Mouse (Mus musculus) limb, embryonic 12.5 days (tissue): ENCODE results near the gene Nt5dc3. TPM values are rescaled to one million over a fixed set of nuclear protein-coding genes. Genes with fewer than 3 reads are reported as not detected.

Source experiments
- ATAC-seq: fragments of 200-750 bp; cut with Nextera tagmentation; 2 replicates; pipeline ENCODE4 v1.8.0; 2017; ENCODE audit warnings: low read depth, moderate TSS enrichment; ENCODE audit not compliant: insufficient number of reproducible peaks, insufficient read depth, low FRiP score, low TSS enrichment
- H3K27ac ChIP-seq: fragments of 300-500 bp; sonication (generic); 2 replicates; pipeline ENCODE4 v1.5.1; 2016; ENCODE audit warnings: mild to moderate bottlenecking, moderate library complexity
- H3K27me3 ChIP-seq: fragments of 300-500 bp; sonication (generic); 2 replicates; pipeline ENCODE4 v1.6.1; 2016; ENCODE audit warnings: mild to moderate bottlenecking, moderate library complexity
- H3K36me3 ChIP-seq: fragments of 300-500 bp; sonication (generic); 2 replicates; pipeline ENCODE4 v1.6.1; 2016; ENCODE audit warnings: mild to moderate bottlenecking, moderate library complexity
- H3K4me1 ChIP-seq: fragments of 300-500 bp; sonication (generic); replicated peaks from 2 replicates; pipeline ENCODE4 v1.6.1; 2016
- H3K4me2 ChIP-seq: fragments of 300-500 bp; sonication (generic); 2 replicates; pipeline ENCODE4 v1.6.1; 2016; ENCODE audit warnings: mild to moderate bottlenecking, moderate library complexity
- H3K4me3 ChIP-seq: fragments of 300-500 bp; sonication (generic); replicated peaks from 2 replicates; pipeline ENCODE4 v1.5.1; 2016; ENCODE audit warnings: mild to moderate bottlenecking
- H3K9ac ChIP-seq: fragments of 300-500 bp; sonication (generic); replicated peaks from 2 replicates; pipeline ENCODE4 v1.6.1; 2016; ENCODE audit warnings: mild to moderate bottlenecking, moderate library complexity
- H3K9me3 ChIP-seq: fragments of 300-500 bp; sonication (generic); 2 replicates; pipeline ENCODE4 v1.6.1; 2016; ENCODE audit warnings: mild to moderate bottlenecking, moderate library complexity
- WGBS: fragments of 180-500 bp; shearing (Covaris S2); methylation state at CpG from one replicate; pipeline ENCODE4 v1.1.7; 2016; 5-methylcytosine and 5-hydroxymethylcytosine counted together
- polyA plus RNA-seq: library from polyadenylated mRNA; unstranded; fragments of >200 nt; fragmentation: Nextera tagmentation; extraction: Ambion mirVana; gene quantifications from 2 replicates; pipeline ENCODE4 v1.2.1, GENCODE M21; 2016

Nt5dc3 gene
- polyA plus RNA-seq, 1 experiment from 2014 or later: 0.94 TPM

- Histone ChIP-seq H3K27ac (no peak overlapping the region), H3K4me3 (no peak overlapping the region), H3K9me3 (no peaks in the 10 kb centered on the region), H3K4me1 (peaks cover 25% of the 10 kb centered on the region), H3K27me3 (peaks cover 2% of the 10 kb centered on the region; the same call in 1 of the 2 replicates), H3K36me3 (no peaks in the 10 kb centered on the region), H3K9ac (no peak overlapping the region), H3K4me2 (no peak overlapping the region)
- WGBS: 91% methylated on average over 7 of the region's 7 CpGs
- no peak for ATAC-seq
These were observed 42.2 kb downstream of the Nt5dc3 start for GRCm38 (mm10) chr10:86821014-86821413.

DNA sequence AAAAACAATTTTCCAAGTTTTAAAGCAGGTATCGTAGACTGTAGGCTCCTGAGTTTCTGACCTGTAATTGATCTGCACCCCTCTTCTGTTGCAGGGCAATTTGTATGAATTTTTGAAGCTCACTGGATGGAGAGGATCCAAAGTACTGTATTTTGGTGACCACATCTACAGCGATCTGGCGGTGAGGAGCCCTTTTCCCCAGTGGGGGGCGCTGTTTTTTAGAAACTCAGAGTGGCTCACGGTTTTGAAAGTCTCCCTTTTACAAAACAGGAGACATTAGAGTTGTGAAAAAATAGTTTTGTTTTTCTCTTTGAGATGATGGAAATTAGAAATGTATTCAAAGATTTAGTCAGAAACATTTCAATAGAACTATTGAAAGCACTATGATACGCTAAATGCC lies 45.3 kb downstream of the Nt5dc3 start:
- peaks cover 3% of the 10 kb centered on the region; the same call in 1 of the 2 replicates for H3K36me3 ChIP-seq
- ATAC-seq: no peak
- no peak overlapping the region for H3K4me3 ChIP-seq
- no peaks in the 10 kb centered on the region for H3K9me3 ChIP-seq
- peaks cover 26% of the 10 kb centered on the region for H3K4me1 ChIP-seq
- H3K27ac ChIP-seq: no peak overlapping the region
- H3K9ac ChIP-seq: no peak overlapping the region
- WGBS: 84% methylated on average over 6 of the region's 6 CpGs
- peaks cover 4% of the 10 kb centered on the region; the same call in 1 of the 2 replicates for H3K27me3 ChIP-seq
- H3K4me2 ChIP-seq: no peak overlapping the region

DNA sequence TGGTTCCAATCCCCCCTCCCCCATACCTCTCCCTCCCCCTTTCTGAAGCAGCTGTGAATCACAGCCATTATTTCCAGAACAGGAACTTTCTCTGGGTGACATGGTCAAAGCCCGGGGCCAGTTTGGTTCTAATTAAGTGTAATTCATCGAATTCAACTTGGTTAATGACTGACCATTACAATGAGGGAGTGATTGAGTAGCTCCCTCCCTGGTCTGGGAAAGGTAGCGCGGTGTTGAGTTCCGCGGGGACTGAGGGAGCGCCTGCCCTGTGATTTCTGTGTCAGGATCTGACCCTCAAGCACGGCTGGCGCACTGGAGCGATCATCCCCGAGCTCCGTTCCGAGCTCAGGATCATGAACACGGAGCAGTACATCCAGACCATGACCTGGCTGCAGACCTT lies 46.1 kb downstream of the Nt5dc3 start:
- no peak overlapping the region for H3K27ac ChIP-seq
- peaks cover 7% of the 10 kb centered on the region; the same call in 1 of the 2 replicates for H3K36me3 ChIP-seq
- H3K9me3 ChIP-seq: no peaks in the 10 kb centered on the region; the same call in 1 of the 2 replicates
- H3K4me2 ChIP-seq: no peak overlapping the region
- H3K4me1 ChIP-seq: peaks cover 18% of the 10 kb centered on the region
- H3K27me3 ChIP-seq: peaks cover 4% of the 10 kb centered on the region; the same call in 1 of the 2 replicates
- H3K4me3 ChIP-seq: no peak overlapping the region
- no peak for ATAC-seq
- WGBS: 47% methylated on average over 14 of the region's 14 CpGs
- H3K9ac ChIP-seq: no peak overlapping the region

- no peak for ATAC-seq
- Histone ChIP-seq H3K4me3 (no peak overlapping the region), H3K27me3 (peaks cover 4% of the 10 kb centered on the region; the same call in 1 of the 2 replicates), H3K36me3 (peaks cover 7% of the 10 kb centered on the region; the same call in 1 of the 2 replicates), H3K4me2 (no peak overlapping the region), H3K4me1 (peaks cover 15% of the 10 kb centered on the region), H3K9me3 (no peaks in the 10 kb centered on the region; the same call in 1 of the 2 replicates), H3K27ac (no peak overlapping the region), H3K9ac (no peak overlapping the region)
- WGBS: 92% methylated on average over 10 of the region's 10 CpGs
These were observed 47.2 kb downstream of the Nt5dc3 start for GRCm38 (mm10) chr10:86825871-86826522.

- Histone ChIP-seq H3K4me3 (no peak overlapping the region), H3K27ac (no peak overlapping the region), H3K36me3 (peaks cover 7% of the 10 kb centered on the region; the same call in 1 of the 2 replicates), H3K4me1 (peaks cover 15% of the 10 kb centered on the region), H3K4me2 (no peak overlapping the region), H3K9me3 (no peaks in the 10 kb centered on the region; the same call in 1 of the 2 replicates), H3K9ac (no peak overlapping the region), H3K27me3 (peaks cover 7% of the 10 kb centered on the region; the same call in 1 of the 2 replicates)
- 56% methylated on average over 3 of the region's 3 CpGs for WGBS
- ATAC-seq: no peak
These were observed 48.1 kb downstream of the Nt5dc3 start for GRCm38 (mm10) chr10:86826929-86827328.

GRCm38 (mm10) chr10:86828221-86829135 lies 49.7 kb downstream of the Nt5dc3 start:
- Histone ChIP-seq H3K4me1 (peaks cover 15% of the 10 kb centered on the region), H3K4me3 (no peak overlapping the region), H3K9me3 (no peaks in the 10 kb centered on the region; the same call in 1 of the 2 replicates), H3K36me3 (peaks cover 7% of the 10 kb centered on the region; the same call in 1 of the 2 replicates), H3K9ac (no peak overlapping the region), H3K4me2 (no peak overlapping the region), H3K27me3 (peaks cover 15% of the 10 kb centered on the region; the same call in 1 of the 2 replicates), H3K27ac (no peak overlapping the region)
- 85% methylated on average over 15 of the region's 15 CpGs for WGBS
- no peak for ATAC-seq

GRCm38 (mm10) chr10:86829515-86829914 lies 50.7 kb downstream of the Nt5dc3 start:
- Histone ChIP-seq H3K4me2 (no peak overlapping the region), H3K27ac (no peak overlapping the region), H3K9ac (no peak overlapping the region), H3K36me3 (peaks cover 7% of the 10 kb centered on the region; the same call in 1 of the 2 replicates), H3K4me3 (no peak overlapping the region), H3K9me3 (no peaks in the 10 kb centered on the region; the same call in 1 of the 2 replicates), H3K27me3 (peaks cover 21% of the 10 kb centered on the region; the same call in 1 of the 2 replicates), H3K4me1 (peaks cover 20% of the 10 kb centered on the region)
- 98% methylated on average over 2 of the region's 2 CpGs for WGBS
- ATAC-seq: no peak

- WGBS: 66% methylated on average over 4 of the region's 4 CpGs
- no peak for ATAC-seq
- H3K9me3 ChIP-seq: no peaks in the 10 kb centered on the region
- H3K4me1 ChIP-seq: peaks cover 9% of the 10 kb centered on the region
- H3K4me3 ChIP-seq: no peak overlapping the region
- H3K4me2 ChIP-seq: no peak overlapping the region
- no peak overlapping the region for H3K9ac ChIP-seq
- H3K36me3 ChIP-seq: no peaks in the 10 kb centered on the region
- H3K27me3 ChIP-seq: peaks cover 55% of the 10 kb centered on the region
- no peak overlapping the region for H3K27ac ChIP-seq
These were observed 58.0 kb downstream of the Nt5dc3 start for GRCm38 (mm10) chr10:86836784-86837183.

- no peak overlapping the region for H3K27ac ChIP-seq
- no peak for ATAC-seq
- H3K4me2 ChIP-seq: no peak overlapping the region
- no peak overlapping the region for H3K9ac ChIP-seq
- H3K4me1 ChIP-seq: peaks cover 14% of the 10 kb centered on the region
- no peak overlapping the region for H3K4me3 ChIP-seq
- 93% methylated on average over 6 of the region's 6 CpGs for WGBS
- no peaks in the 10 kb centered on the region for H3K9me3 ChIP-seq
- H3K27me3 ChIP-seq: peaks cover 51% of the 10 kb centered on the region
- H3K36me3 ChIP-seq: no peaks in the 10 kb centered on the region
These were observed 60.0 kb downstream of the Nt5dc3 start for GRCm38 (mm10) chr10:86838827-86839226.

GRCm38 (mm10) chr10:86842659-86843058 lies 63.9 kb downstream of the Nt5dc3 start:
- ATAC-seq: no peak
- no peak overlapping the region for H3K4me3 ChIP-seq
- H3K27ac ChIP-seq: no peak overlapping the region
- H3K27me3 ChIP-seq: peaks cover 46% of the 10 kb centered on the region
- no peak overlapping the region for H3K9ac ChIP-seq
- 0 out of 2 replicates have a peak, but pooled peaks cover 5% of the 10 kb centered on the region for H3K4me1 ChIP-seq
- H3K9me3 ChIP-seq: no peaks in the 10 kb centered on the region
- 46% methylated on average over 5 of the region's 5 CpGs for WGBS
- no peaks in the 10 kb centered on the region for H3K36me3 ChIP-seq
- H3K4me2 ChIP-seq: no peak overlapping the region

DNA sequence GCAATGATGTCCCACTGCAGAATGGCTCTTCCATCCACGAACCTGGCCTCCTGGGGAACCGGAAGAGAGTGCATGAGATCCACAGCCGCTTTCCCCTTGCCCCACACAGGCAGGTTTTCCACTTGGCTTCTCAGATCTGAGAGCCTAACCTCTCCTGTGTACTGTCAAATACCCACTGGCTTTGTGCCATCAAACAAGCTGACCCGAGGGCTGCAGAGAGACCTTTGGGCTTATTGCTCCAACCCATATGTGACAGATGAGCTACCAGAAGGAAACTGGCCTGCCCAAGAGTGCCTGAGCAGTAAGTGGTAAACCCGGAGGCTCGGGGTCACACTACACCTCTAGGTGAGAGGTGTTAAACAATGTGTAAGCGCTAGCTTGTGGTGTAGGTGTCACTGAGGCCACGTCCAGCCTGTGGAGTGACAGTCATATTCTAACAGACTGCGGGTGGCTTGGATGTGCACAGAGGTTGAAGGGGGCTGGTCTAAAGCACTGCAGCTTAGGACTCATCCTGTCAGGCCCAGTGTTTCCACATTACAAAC lies 68.2 kb downstream of the Nt5dc3 start:
- no peak for ATAC-seq
- WGBS: 68% methylated on average over 9 of the region's 9 CpGs
- no peak overlapping the region for H3K27ac ChIP-seq

More for the DNA sequence above, 68.2 kb downstream of the Nt5dc3 start:
- H3K9me3 ChIP-seq: no peaks in the 10 kb centered on the region
- no peaks in the 10 kb centered on the region for H3K36me3 ChIP-seq
- H3K4me3 ChIP-seq: no peak overlapping the region
- H3K4me2 ChIP-seq: no peak overlapping the region
- peaks cover 55% of the 10 kb centered on the region for H3K27me3 ChIP-seq
- no peak overlapping the region for H3K9ac ChIP-seq
- H3K4me1 ChIP-seq: 0 out of 2 replicates have a peak, but pooled peaks cover 5% of the 10 kb centered on the region
